Mouse (Mus musculus) kidney, embryonic 16.5 days (tissue): ENCODE data around the gene Scn1b. TPM values are rescaled to one million over a fixed set of nuclear protein-coding genes. Genes with fewer than 3 reads are reported as not detected.

ENCODE experiments used
- ATAC-seq: fragments of 200-750 bp; cut with Nextera tagmentation; 2 replicates; pipeline ENCODE4 v1.8.0; 2017; ENCODE audit warnings: moderate TSS enrichment; ENCODE audit not compliant: low FRiP score, low TSS enrichment
- H3K27ac ChIP-seq: fragments of 300-500 bp; sonication (generic); 2 replicates; pipeline ENCODE4 v1.5.1; 2014; ENCODE audit warnings: low read length
- H3K27me3 ChIP-seq: fragments of 300-500 bp; sonication (generic); 2 replicates; pipeline ENCODE4 v1.6.1; 2014; ENCODE audit warnings: low read length, control low read depth, mixed read lengths; ENCODE audit not compliant: insufficient read depth
- H3K36me3 ChIP-seq: fragments of 300-500 bp; sonication (generic); 2 replicates; pipeline ENCODE4 v1.6.1; 2014; ENCODE audit warnings: low read length, control low read depth, mixed read lengths; ENCODE audit not compliant: insufficient read depth
- H3K4me1 ChIP-seq: fragments of 300-500 bp; sonication (generic); 2 replicates; pipeline ENCODE4 v1.6.1; 2014; ENCODE audit warnings: low read length, control low read depth, mixed read lengths; ENCODE audit not compliant: insufficient read depth
- H3K4me2 ChIP-seq: fragments of 300-500 bp; sonication (generic); replicated peaks from 2 replicates; pipeline ENCODE4 v1.6.1; 2014; ENCODE audit warnings: low read depth, low read length
- H3K4me3 ChIP-seq: fragments of 300-500 bp; sonication (generic); 2 replicates; pipeline ENCODE4 v1.5.1; 2014; ENCODE audit warnings: mild to moderate bottlenecking, low read length
- H3K9ac ChIP-seq: fragments of 300-500 bp; sonication (generic); replicated peaks from 2 replicates; pipeline ENCODE4 v1.6.1; 2014; ENCODE audit warnings: low read length
- H3K9me3 ChIP-seq: fragments of 300-500 bp; sonication (generic); 2 replicates; pipeline ENCODE4 v1.6.1; 2016; ENCODE audit warnings: low read length, control low read depth
- WGBS: fragments of 180-500 bp; shearing (Covaris S2); extraction: QIAGEN DNeasy Blood & Tissue Kit; methylation state at CpG from one replicate; pipeline ENCODE4 v1.1.7; 2014; 5-methylcytosine and 5-hydroxymethylcytosine counted together
- polyA plus RNA-seq: library from polyadenylated mRNA; unstranded; fragments of >200 nt; fragmentation: Nextera tagmentation; extraction: Ambion mirVana; gene quantifications from 2 replicates; pipeline ENCODE4 v1.2.1, GENCODE M21; 2015

Scn1b gene
- polyA plus RNA-seq, 1 experiment from 2014 or later, result 1.8 TPM

GRCm38 (mm10) chr7:31131866-31132265 is 5.1 kb upstream of the Scn1b start:
- no peak for ATAC-seq
- 89% methylated on average over 4 of the region's 4 CpGs for WGBS
- no peak overlapping the region for H3K4me3 ChIP-seq
- H3K4me2 ChIP-seq, result no peak overlapping the region
- peaks cover 8% of the 10 kb centered on the region for H3K27me3 ChIP-seq
- peaks cover 87% of the 10 kb centered on the region for H3K36me3 ChIP-seq
- no peak overlapping the region for H3K27ac ChIP-seq
- no peaks in the 10 kb centered on the region for H3K9me3 ChIP-seq
- H3K9ac ChIP-seq, result no peak overlapping the region
- peaks cover 8% of the 10 kb centered on the region; the same call in 1 of the 2 replicates for H3K4me1 ChIP-seq

GRCm38 (mm10) chr7:31130841-31131240 is 4.0 kb upstream of the Scn1b start:
- WGBS, result 37% methylated on average over 4 of the region's 4 CpGs

DNA sequence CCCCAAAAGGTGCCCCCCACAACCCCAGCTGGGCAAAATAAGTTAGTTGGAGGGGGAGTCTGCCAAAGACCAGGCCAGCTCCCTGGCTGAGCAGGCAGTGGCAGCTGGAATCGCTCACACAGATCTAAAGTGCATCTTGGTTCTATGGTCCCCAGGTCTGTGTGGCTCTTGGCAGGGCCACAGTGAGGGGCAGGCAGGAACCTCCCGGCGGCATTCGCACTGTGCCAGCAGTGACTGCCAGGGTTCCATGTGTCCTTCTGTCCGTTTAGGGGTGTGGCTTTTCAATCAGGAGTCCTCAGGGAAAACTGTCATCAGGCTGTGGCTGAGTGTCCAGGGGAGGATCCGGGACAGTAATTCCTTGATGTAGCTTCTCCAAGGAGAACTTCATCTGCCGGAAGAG is 3.4 kb upstream of the Scn1b start:
- no peaks in the 10 kb centered on the region for H3K9me3 ChIP-seq
- peaks cover 16% of the 10 kb centered on the region; the same call in 1 of the 2 replicates for H3K4me1 ChIP-seq
- no peak overlapping the region for H3K4me3 ChIP-seq
- H3K4me2 ChIP-seq, result no peak overlapping the region
- WGBS, result 89% methylated on average over 7 of the region's 7 CpGs
- no peak overlapping the region for H3K9ac ChIP-seq
- H3K27ac ChIP-seq, result no peak overlapping the region
- no peak for ATAC-seq
- H3K36me3 ChIP-seq, result peaks cover 70% of the 10 kb centered on the region
- peaks cover 24% of the 10 kb centered on the region for H3K27me3 ChIP-seq

More at GRCm38 (mm10) chr7:31130841-31131240, 4.0 kb upstream of the Scn1b start:
- Histone ChIP-seq H3K27ac (no peak overlapping the region), H3K9me3 (no peaks in the 10 kb centered on the region), H3K4me2 (no peak overlapping the region), H3K4me1 (peaks cover 16% of the 10 kb centered on the region; the same call in 1 of the 2 replicates), H3K36me3 (peaks cover 76% of the 10 kb centered on the region), H3K27me3 (peaks cover 18% of the 10 kb centered on the region), H3K9ac (no peak overlapping the region), H3K4me3 (no peak overlapping the region)
- ATAC-seq, result no peak

GRCm38 (mm10) chr7:31128157-31128705 is 1.4 kb upstream of the Scn1b start:
- Histone ChIP-seq H3K36me3 (peaks cover 51% of the 10 kb centered on the region), H3K27ac (no peak overlapping the region), H3K4me3 (no peak overlapping the region), H3K9me3 (no peaks in the 10 kb centered on the region), H3K4me1 (peaks cover 16% of the 10 kb centered on the region; the same call in 1 of the 2 replicates), H3K27me3 (peaks cover 34% of the 10 kb centered on the region), H3K4me2 (no peak overlapping the region), H3K9ac (no peak overlapping the region)
- WGBS, result 65% methylated on average over 9 of the region's 9 CpGs
- no peak for ATAC-seq

- Histone ChIP-seq H3K4me2 (peak overlapping the region; percentile 99), H3K4me1 (peaks cover 16% of the 10 kb centered on the region; the same call in 1 of the 2 replicates), H3K9me3 (no peaks in the 10 kb centered on the region), H3K27ac (no peak overlapping the region), H3K27me3 (peaks cover 34% of the 10 kb centered on the region), H3K4me3 (peak overlapping the region; percentile 61), H3K9ac (peak overlapping the region; percentile 65), H3K36me3 (peaks cover 32% of the 10 kb centered on the region)
- WGBS, result 3% methylated on average over 47 of the region's 53 CpGs
- ATAC-seq, result no peak
These were observed 522 bp downstream of the Scn1b start for GRCm38 (mm10) chr7:31126211-31126751.

DNA sequence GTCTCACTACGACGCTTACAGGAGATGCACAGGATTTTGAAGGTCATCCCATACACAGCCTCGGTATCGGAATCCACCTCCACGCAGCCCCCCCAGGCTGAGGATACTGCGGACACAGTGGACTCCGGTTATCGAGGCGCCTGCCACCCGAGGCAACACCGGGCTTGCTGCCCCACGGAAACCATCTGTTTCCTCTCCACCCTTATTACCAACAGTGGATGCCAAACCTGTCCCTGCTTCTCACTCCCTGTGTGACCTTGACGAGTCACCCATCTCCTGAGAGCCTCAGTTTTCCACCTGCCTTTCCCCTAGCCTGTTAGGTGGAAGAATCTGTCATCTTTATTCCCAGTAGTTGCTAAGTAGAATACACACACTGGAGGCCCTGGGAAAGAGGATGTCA is 1.7 kb downstream of the Scn1b start:
- Histone ChIP-seq H3K4me1 (peaks cover 16% of the 10 kb centered on the region; the same call in 1 of the 2 replicates), H3K9me3 (no peaks in the 10 kb centered on the region), H3K4me2 (no peak overlapping the region), H3K9ac (no peak overlapping the region), H3K4me3 (no peak overlapping the region), H3K27me3 (peaks cover 34% of the 10 kb centered on the region), H3K27ac (no peak overlapping the region), H3K36me3 (peaks cover 20% of the 10 kb centered on the region)
- WGBS, result 82% methylated on average over 13 of the region's 13 CpGs
- ATAC-seq, result no peak

- Histone ChIP-seq H3K4me3 (no peak overlapping the region), H3K9me3 (no peaks in the 10 kb centered on the region), H3K27ac (no peak overlapping the region), H3K9ac (no peak overlapping the region), H3K27me3 (peaks cover 34% of the 10 kb centered on the region), H3K4me2 (no peak overlapping the region), H3K36me3 (peaks cover 13% of the 10 kb centered on the region), H3K4me1 (peaks cover 16% of the 10 kb centered on the region; the same call in 1 of the 2 replicates)
- WGBS, result 84% methylated on average over 5 of the region's 5 CpGs
- ATAC-seq, result no peak
These were observed 2.4 kb downstream of the Scn1b start for GRCm38 (mm10) chr7:31124381-31124780.

DNA sequence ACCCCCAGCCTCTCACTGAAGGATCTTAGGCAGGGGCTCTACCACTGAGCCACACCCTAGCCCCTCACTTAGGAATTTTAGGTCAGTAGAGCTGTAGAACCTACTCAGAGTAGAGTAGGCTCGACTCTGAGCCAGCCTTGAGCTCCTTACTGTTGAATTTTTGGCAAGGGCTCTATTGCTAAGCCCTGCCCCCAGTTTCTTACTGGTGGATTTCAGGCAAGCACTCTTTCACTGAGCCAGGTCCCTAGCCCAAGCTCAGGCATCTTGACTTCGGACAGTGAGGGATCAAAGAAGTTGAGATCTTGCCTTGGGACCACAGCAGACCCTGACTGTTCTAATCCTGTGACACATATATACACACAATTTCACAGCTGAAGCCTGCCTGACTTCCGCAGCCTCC is 3.1 kb downstream of the Scn1b start:
- Histone ChIP-seq H3K4me1 (peaks cover 16% of the 10 kb centered on the region; the same call in 1 of the 2 replicates), H3K9me3 (no peaks in the 10 kb centered on the region), H3K27ac (no peak overlapping the region), H3K9ac (no peak overlapping the region), H3K36me3 (peaks cover 6% of the 10 kb centered on the region; the same call in 1 of the 2 replicates), H3K4me3 (no peak overlapping the region), H3K4me2 (no peak overlapping the region), H3K27me3 (peaks cover 34% of the 10 kb centered on the region)
- ATAC-seq, result no peak
- 68% methylated on average over 3 of the region's 3 CpGs for WGBS

DNA sequence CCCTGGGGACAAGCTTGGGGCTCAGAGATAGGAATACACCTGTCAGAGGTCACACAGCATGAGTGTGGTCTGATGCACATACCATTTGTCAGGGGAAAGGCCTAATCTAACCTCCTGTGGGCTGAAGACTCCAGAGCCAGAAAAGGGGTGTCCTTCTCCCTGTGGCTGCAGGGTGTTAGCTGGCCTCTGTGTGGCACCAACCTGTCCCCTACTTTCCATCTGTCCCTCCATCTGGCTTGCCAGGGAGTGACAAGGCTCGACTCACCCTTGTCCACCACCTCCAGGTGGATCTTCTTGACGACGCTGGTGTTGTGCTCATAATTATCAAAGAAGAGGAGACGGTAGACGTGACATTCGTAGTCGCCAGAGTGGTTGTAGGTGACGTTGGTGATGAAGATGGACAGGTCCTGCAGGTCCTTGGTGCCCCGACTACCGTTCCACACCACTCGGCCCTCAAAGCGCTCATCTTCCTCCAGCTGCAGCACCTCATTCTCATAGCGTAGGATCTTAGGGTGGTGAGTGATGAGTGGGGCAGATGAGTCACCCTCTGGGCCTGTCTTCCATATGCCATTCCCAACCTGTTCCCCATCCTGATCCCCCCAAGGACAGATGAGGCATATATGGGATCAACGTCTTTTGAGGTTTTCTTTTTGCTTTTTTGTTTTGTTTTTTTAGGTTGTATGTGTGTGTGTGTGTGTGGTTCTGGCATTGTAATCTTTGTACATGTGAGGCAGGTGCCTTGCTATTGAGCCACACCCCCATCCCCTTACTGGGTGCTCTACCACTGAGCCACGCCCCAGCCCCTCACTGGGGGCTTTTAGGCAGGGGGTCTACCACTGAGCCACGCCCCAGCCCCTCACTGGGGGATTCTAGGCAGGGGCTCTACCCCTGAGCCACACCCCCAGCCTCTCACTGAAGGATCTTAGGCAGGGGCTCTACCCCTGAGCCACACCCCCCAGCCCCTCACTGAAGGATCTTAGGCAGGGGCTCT is 3.9 kb downstream of the Scn1b start:
- Histone ChIP-seq H3K4me2 (no peak overlapping the region), H3K27ac (no peak overlapping the region), H3K36me3 (no peaks in the 10 kb centered on the region), H3K9me3 (no peaks in the 10 kb centered on the region), H3K4me1 (peaks cover 16% of the 10 kb centered on the region; the same call in 1 of the 2 replicates), H3K9ac (no peak overlapping the region), H3K27me3 (peaks cover 34% of the 10 kb centered on the region), H3K4me3 (no peak overlapping the region)
- WGBS, result 89% methylated on average over 16 of the region's 16 CpGs
- no peak for ATAC-seq
